Mouse (Mus musculus) lung, postnatal 0 days (tissue): Measurements from ENCODE around the gene Pim1. TPM values are rescaled to one million over a fixed set of nuclear protein-coding genes. Genes with fewer than 3 reads are reported as not detected.
"Not testable (repeated sequence)": the region's sequence is repeated elsewhere in the genome, so short reads cannot be mapped to it uniquely, and the experiment has no call there.

Source experiments
- ATAC-seq: fragments of 200-750 bp; cut with Nextera tagmentation; 2 replicates; pipeline ENCODE4 v1.8.0; 2017; ENCODE audit warnings: moderate library complexity
- DNase-seq: peaks from one replicate; pipeline ENCODE4 v3.0.0-alpha.2; 2016; ENCODE audit warnings: low spot score
- H3K27ac ChIP-seq: fragments of 300-500 bp; sonication (generic); 2 replicates; pipeline ENCODE4 v1.5.1; 2014; ENCODE audit warnings: antibody characterized with exemption, mild to moderate bottlenecking, low read length, mixed read lengths
- H3K27me3 ChIP-seq: fragments of 300-500 bp; sonication (generic); replicated peaks from 2 replicates; pipeline ENCODE4 v1.6.1; 2014; ENCODE audit warnings: low read length, mixed read lengths; ENCODE audit not compliant: insufficient read depth
- H3K36me3 ChIP-seq: fragments of 300-500 bp; sonication (generic); 2 replicates; pipeline ENCODE4 v1.6.1; 2014; ENCODE audit warnings: low read length, mixed read lengths; ENCODE audit not compliant: insufficient read depth
- H3K4me1 ChIP-seq: fragments of 300-500 bp; sonication (generic); 2 replicates; pipeline ENCODE4 v1.6.1; 2014; ENCODE audit warnings: antibody characterized with exemption, low read depth, low read length, mixed read lengths; ENCODE audit not compliant: insufficient read depth
- H3K4me2 ChIP-seq: fragments of 300-500 bp; sonication (generic); replicated peaks from 2 replicates; pipeline ENCODE4 v1.6.1; 2014; ENCODE audit warnings: low read depth, mild to moderate bottlenecking, low read length, moderate library complexity, mixed read lengths
- H3K4me3 ChIP-seq: fragments of 300-500 bp; sonication (generic); 2 replicates; pipeline ENCODE4 v1.5.1; 2014; ENCODE audit warnings: low read depth, low read length
- H3K9ac ChIP-seq: fragments of 300-500 bp; sonication (generic); replicated peaks from 2 replicates; pipeline ENCODE4 v1.6.1; 2014; ENCODE audit warnings: low read depth, mild to moderate bottlenecking
- H3K9me3 ChIP-seq: fragments of 300-500 bp; sonication (generic); 2 replicates; pipeline ENCODE4 v1.6.1; 2016; ENCODE audit warnings: low read length, mixed read lengths
- CTCF ChIP-seq: IDR thresholded peaks from 2 replicates; pipeline ENCODE4 v1.5.1; 2016; ENCODE audit warnings: antibody characterized with exemption, mild to moderate bottlenecking
- EP300 ChIP-seq: IDR thresholded peaks from 2 replicates; pipeline ENCODE4 v1.6.1; 2016; ENCODE audit warnings: antibody characterized with exemption, mild to moderate bottlenecking, control low read depth
- WGBS: fragments of 180-500 bp; shearing (Covaris S2); extraction: QIAGEN DNeasy Blood & Tissue Kit; methylation state at CpG from one replicate; pipeline ENCODE4 v1.1.7; 2014; 5-methylcytosine and 5-hydroxymethylcytosine counted together
- polyA plus RNA-seq: library from polyadenylated mRNA; unstranded; fragments of >200 nt; fragmentation: Nextera tagmentation; extraction: Ambion mirVana; gene quantifications from 2 replicates; pipeline ENCODE4 v1.2.1, GENCODE M21; 2015

The Pim1 gene
- polyA plus RNA-seq, 1 experiment from 2014 or later, result 30.0 TPM

- Histone ChIP-seq H3K9ac (no peak overlapping the region), H3K4me3 (no peak overlapping the region)
Observed at GRCm38 (mm10) chr17:29508927-29509608, 18.5 kb downstream of the Pim1 start.

GRCm38 (mm10) chr17:29510691-29511090 lies 20.1 kb downstream of the Pim1 start:
- H3K4me1 ChIP-seq, result no peaks in the 10 kb centered on the region
- no peak overlapping the region for H3K4me2 ChIP-seq
- no peaks in the 10 kb centered on the region for H3K36me3 ChIP-seq
- H3K9ac ChIP-seq, result no peak overlapping the region
- no peak for TF ChIP-seq CTCF
- WGBS, result 56% methylated on average over 8 of the region's 8 CpGs
- ATAC-seq, result peak; percentile 13; the same call in 1 of the 2 replicates
- no peak overlapping the region for H3K27ac ChIP-seq
- no peaks in the 10 kb centered on the region for H3K9me3 ChIP-seq
- H3K4me3 ChIP-seq, result no peak overlapping the region
- DNase-seq, result peak; percentile 33
- no peaks in the 10 kb centered on the region for H3K27me3 ChIP-seq

More at GRCm38 (mm10) chr17:29508927-29509608, 18.5 kb downstream of the Pim1 start:
- Histone ChIP-seq H3K9me3 (no peaks in the 10 kb centered on the region), H3K4me1 (no peaks in the 10 kb centered on the region), H3K36me3 (no peaks in the 10 kb centered on the region), H3K27ac (no peak overlapping the region), H3K27me3 (no peaks in the 10 kb centered on the region), H3K4me2 (no peak overlapping the region)
- ATAC-seq (peak; percentile 23; the same call in 1 of the 2 replicates), DNase-seq (peak; percentile 56)
- 55% methylated on average over 12 of the region's 12 CpGs for whole genome bisulfite sequencing
- TF ChIP-seq EP300, result no peak
- TF ChIP-seq CTCF, result no peak

GRCm38 (mm10) chr17:29513044-29513730 lies 22.6 kb downstream of the Pim1 start:
- peak; percentile 91 for DNase-seq
- Histone ChIP-seq H3K36me3 (no peaks in the 10 kb centered on the region), H3K4me2 (no peak overlapping the region), H3K27ac (no peak overlapping the region), H3K4me1 (no peaks in the 10 kb centered on the region), H3K9me3 (no peaks in the 10 kb centered on the region), H3K9ac (no peak overlapping the region), H3K27me3 (no peaks in the 10 kb centered on the region), H3K4me3 (no peak overlapping the region)
- peak; percentile 86 for TF ChIP-seq CTCF
- no peak for TF ChIP-seq EP300
- 28% methylated on average over 13 of the region's 13 CpGs for WGBS
- ATAC-seq, result peak; percentile 83

GRCm38 (mm10) chr17:29514435-29514834 lies 23.9 kb downstream of the Pim1 start:
- H3K4me1 ChIP-seq, result no peaks in the 10 kb centered on the region
- 2% methylated on average over 11 of the region's 11 CpGs for WGBS
- no peaks in the 10 kb centered on the region for H3K36me3 ChIP-seq
- H3K4me3 ChIP-seq, result no peak overlapping the region
- no peaks in the 10 kb centered on the region for H3K27me3 ChIP-seq
- H3K4me2 ChIP-seq, result no peak overlapping the region
- TF ChIP-seq EP300, result no peak
- TF ChIP-seq CTCF, result peak; percentile 93
- no peak overlapping the region for H3K9ac ChIP-seq
- H3K27ac ChIP-seq, result 0 out of 2 replicates have a peak overlapping the region, but pooled peaks have one; percentile 20
- no peaks in the 10 kb centered on the region for H3K9me3 ChIP-seq
- ATAC-seq, result peak; percentile 22; the same call in 1 of the 2 replicates
- peak; percentile 89 for DNase-seq

- H3K9me3 ChIP-seq, ATAC-seq, H3K4me3 ChIP-seq, DNase-seq, H3K36me3 ChIP-seq, H3K9ac ChIP-seq, H3K27ac ChIP-seq, H3K4me2 ChIP-seq, H3K27me3 ChIP-seq, H3K4me1 ChIP-seq: not testable (repeated sequence)
- 82% methylated on average over 5 of the region's 5 CpGs for WGBS
Observed at GRCm38 (mm10) chr17:29518665-29519064, 28.1 kb downstream of the Pim1 start.

- H3K4me2 ChIP-seq, result no peak overlapping the region
- 67% methylated on average over 8 of the region's 8 CpGs for WGBS
- no peaks in the 10 kb centered on the region for H3K27me3 ChIP-seq
- TF ChIP-seq EP300 (no peak), CTCF (no peak)
- no peaks in the 10 kb centered on the region for H3K36me3 ChIP-seq
- no peak for ATAC-seq
- H3K27ac ChIP-seq, result no peak overlapping the region
- H3K9me3 ChIP-seq, result no peaks in the 10 kb centered on the region
- H3K9ac ChIP-seq, result no peak overlapping the region
- no peak overlapping the region for H3K4me3 ChIP-seq
- H3K4me1 ChIP-seq, result no peaks in the 10 kb centered on the region
- no peak for DNase-seq
Observed at GRCm38 (mm10) chr17:29519731-29520130, 29.2 kb downstream of the Pim1 start.
